Mouse (Mus musculus): Measurements from ENCODE around the gene Mpi.

Gene Mpi

DNA sequence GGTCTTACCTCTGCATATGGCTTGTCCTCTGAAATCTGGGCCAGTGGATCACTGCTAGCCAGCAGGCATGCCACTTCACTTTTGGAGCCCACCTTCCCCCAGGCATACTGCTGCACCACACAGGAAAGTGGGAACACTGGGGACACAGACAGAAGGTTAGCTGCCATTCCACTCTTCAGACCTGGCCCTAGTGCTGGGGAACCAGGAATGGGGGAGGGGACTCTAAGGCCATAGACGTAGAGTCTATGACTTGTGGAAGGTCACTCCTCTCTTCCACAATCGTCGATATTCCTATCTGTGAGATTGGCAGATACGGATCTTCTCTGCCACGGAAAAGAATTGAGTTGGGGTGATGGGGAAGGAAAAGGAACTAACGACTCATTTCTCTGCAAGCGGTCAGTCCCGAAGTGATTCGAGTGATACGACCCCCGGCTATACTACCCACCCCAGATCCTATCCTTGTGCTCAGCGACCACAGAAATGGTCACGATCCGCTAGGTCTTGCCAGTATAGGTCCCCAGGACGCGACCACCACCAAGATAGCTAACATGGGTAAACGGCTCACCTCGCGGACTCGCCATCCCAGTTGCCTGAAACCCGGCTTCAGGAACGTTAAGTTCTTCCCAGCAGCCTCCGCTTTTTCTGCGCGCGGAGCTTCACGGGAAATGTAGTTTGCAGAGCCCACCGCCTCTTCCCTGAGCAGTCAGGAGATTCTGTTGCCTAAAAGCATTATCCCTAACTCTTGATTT lies at the start of gene Mpi:
Mpi (minus strand) TSS at position 625 of the 749 bp plus-strand sequence.
- DNase-seq (ENCODE audit: low read depth, low spot score), result peak; percentile 71

DNA sequence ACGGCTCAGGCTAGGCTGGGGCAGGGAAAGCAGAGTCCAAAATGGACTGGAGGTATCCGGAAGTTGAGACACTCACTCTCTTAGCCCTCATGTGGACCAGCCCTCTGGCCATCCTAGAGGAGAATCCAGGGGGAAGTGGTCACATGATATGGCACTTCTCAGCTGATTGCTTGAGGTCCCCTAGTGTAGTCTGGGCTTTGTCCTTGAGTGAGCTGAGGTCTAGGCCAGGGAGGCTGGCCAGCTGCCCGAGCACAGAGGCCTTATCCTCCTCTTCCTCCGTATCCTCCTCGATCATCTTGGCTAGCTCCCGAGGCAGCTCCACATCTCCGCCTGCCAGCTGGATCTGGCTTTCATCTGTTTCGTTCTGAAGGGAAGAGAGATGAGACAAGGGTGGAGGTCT lies 49.5 kb upstream of the Mpi start:
- DNase-seq (ENCODE audit: low read depth, low spot score), result no peak

DNA sequence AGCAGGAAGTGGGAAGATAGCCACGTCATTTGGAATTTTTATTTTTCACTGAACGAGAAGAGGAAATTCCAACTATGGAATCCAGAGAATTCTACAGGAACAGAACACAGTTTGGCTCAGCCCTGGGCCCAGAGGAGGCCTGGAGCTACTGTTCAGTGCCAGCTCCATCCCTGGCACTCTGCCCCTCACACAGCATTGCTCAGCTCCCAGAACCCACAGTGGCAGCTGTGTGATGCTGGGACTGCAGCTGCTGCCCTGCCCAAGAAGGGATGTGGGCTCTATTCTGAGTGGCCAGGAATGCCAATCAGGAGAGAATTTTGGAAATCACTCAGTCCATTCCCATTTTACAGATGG lies 48.8 kb upstream of the Mpi start:
- no peak for DNase-seq (ENCODE audit: low read depth, low spot score)

DNA sequence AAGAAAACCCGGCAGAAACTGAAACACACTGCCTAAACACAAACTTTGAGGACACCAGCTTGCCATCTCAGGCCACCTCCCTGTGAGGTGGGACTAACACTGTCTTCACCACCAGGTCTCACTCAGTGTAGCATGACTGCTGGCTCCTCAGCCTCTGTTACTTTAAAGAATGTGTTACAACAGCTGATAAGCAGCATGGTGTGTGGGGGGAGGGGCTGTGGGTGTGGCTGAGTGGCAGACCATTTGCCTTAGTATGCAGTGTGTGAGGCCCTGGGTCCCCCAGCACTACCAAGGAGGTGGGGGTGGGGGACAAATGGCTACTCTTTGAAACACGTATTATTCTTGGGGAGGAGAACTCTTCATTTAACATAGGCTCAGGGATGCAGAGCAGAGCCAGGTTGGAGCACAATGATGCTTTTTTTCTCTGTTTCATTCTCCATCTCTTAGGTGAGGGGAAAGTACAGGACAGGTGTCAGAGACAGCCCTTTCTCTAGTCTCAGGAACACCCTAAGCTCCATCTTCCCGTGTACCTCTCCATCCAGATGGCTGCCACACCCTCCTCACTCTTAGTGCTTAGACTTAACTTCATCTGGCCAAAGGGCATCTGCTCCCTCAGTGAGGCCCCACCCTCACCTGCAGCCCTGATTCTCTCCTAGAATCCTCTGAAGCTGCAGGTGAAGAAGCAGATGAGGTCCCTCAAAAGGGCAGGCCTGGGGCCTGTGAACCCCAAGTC lies 48.2 kb upstream of the Mpi start:
- peak; percentile 43 for DNase-seq (ENCODE audit: low read depth, low spot score)

GRCm38 (mm10) chr9:57598851-57599563 lies 46.4 kb upstream of the Mpi start:
- DNase-seq (ENCODE audit: low read depth, low spot score), result no peak

GRCm38 (mm10) chr9:57597929-57598382 lies 45.4 kb upstream of the Mpi start:
- peak; percentile 50 for DNase-seq (ENCODE audit: low read depth, low spot score)

GRCm38 (mm10) chr9:57597265-57597664 lies 44.7 kb upstream of the Mpi start:
- no peak for DNase-seq (ENCODE audit: low read depth, low spot score)

GRCm38 (mm10) chr9:57594174-57594509 lies 41.6 kb upstream of the Mpi start:
- DNase-seq (ENCODE audit: low read depth, low spot score), result no peak

DNA sequence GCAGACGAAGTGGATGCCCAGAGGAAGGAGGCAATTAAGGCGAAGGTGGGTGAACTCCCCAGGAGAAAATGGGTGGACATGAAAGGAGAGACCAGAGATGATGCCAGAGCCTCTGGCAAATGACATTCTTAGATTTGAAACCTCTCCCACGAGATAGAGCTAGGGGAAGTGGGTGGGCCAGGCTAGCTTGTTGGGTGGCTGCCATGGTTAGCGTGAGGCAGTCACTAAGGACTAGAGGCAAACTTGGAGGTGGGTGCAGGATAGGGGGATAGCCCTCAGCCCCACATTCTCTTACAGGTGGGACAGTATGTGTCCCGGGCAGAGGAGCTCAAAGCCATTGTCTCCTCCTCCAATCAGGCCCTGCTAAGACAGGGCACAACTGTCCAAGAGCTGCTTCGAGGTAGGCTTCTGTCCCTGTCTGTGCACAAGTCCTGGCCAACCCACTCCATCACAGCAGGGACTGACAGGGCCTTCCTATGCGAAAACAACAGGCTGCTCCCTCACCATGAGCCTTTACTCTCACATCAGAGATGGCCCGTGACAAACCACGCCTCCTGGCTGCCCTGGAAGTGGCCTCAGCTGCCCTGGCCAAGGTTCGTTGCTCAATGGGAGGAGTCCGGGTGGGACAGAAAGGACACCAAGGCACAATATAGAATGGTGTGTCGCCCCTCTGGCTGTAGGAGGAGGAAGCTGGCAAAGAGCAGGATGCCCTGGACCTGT lies 41.1 kb upstream of the Mpi start:
- DNase-seq (ENCODE audit: low read depth, low spot score), result no peak

GRCm38 (mm10) chr9:57590726-57591125 lies 38.2 kb upstream of the Mpi start:
- DNase-seq (ENCODE audit: low read depth, low spot score), result no peak

DNA sequence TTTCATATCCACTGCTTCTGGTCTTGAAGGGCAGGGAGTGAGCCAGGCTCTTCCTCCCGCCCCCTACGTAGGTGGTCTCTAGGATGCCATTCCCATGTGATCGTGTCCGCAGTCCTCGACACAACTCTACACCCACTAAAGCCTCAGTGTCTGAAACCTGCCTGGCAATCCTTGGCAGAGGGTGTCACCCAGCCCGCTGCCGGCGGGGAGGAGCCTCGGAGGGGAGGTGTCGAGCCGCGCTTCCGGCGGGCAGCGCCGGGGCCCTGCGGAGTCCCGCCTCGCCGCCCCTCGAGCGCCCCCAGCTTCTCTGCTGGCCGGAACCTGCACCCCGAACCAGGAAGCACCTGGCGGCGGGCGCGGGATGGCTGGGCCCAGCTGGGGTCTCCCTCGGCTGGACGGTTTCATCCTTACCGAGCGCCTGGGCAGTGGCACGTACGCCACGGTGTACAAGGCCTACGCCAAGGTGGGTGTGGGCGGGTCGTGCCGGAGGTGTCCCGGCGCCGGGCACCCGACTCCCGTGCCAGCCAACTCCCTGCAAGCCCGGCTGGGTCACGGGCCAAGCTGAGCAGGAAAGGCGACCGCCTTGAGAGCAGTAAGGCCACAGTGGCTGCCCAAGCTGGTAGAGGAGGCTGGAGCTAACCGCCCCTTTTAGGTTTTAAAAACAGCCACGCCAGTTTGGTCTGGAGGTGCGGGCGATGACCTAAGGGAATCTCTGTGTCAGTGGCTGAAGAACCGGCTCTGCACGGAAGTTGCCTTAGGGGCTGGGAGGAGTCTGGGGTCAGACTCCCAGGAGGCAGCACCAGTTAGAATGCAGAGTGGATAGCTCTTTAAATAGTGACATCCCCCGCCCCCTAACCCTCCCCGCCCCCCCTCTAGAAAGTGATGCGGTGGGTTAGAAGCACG lies 36.9 kb upstream of the Mpi start, which contains the start of gene Ulk3:
Ulk3 (plus strand) TSS at position 229 of the 903 bp plus-strand sequence.
- peak; percentile 74 for DNase-seq (ENCODE audit: low read depth, low spot score)

DNA sequence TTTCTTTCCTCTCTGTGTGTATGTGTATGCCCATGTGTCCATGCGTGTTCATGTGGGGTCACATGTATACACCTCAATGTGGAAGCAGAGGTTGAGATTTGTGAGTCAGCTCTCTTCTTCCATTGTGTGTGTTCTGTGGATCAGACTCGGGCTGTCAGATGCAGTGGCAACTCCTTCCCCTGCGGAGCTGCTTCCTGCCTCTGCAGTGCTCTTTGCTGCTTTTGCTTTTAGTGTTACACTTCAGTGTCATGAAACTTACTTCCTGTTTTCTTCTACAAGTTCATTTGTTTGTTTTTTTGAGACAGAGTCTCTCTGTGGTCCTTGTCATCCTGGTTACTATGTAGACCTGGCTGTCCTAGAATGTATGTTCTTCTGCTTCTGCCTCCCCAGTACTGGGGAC lies 32.4 kb upstream of the Mpi start:
- DNase-seq (ENCODE audit: low read depth, low spot score), result no peak

DNA sequence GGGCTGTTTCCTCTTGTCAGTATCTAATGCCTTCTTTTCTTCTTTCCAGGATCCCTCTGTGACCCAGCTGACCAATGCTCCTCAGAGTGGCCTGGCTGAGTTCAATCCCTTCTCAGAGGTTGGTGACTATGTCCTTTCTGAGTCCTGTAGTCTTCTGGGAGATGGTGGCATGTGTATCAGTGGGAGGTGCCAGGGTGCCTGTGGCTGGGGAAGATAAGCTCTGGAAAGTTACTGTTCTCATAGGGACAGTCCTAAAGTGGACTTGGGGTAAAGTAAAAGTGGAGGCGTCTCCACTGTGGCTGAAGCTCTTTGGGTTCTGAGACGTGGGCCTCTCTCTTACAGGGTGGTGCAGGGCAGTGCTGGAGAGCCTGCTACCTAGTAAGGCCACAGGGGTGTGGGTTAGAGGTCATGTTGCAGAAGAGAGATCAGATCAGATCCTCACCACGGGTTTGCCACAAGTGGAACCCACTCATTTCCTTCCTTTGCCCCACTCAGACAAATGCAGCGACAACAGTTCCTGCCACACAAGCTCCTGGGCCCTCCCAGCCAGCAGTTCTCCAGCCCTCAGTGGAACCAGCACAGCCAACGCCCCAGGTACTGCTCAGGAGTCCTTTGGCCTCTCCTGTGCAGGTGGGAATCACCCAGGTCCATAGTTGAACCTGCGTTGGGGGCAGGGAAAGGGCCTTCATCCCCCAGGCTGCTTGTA lies 24.7 kb upstream of the Mpi start:
- no peak for DNase-seq (ENCODE audit: low read depth, low spot score)

DNA sequence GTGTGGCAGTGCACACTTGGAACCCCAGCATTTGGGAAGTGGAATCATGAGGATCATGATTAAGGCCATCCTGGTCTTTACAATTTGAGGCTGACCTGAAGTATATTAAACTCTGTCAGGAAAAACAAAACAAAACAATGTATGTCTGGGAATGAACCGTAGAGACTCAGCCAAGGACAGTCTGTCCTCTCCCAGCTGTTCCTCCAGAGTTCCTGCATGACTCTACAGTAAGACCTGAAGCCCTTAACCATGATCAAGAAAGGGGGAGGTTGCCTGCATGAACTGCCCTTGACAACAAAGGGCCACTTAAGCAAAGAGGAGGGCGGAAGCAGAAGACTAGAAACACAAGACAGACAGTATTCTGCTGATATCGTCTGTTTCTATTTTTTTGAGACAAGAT lies 23.0 kb upstream of the Mpi start:
- DNase-seq (ENCODE audit: low read depth, low spot score), result no peak

DNA sequence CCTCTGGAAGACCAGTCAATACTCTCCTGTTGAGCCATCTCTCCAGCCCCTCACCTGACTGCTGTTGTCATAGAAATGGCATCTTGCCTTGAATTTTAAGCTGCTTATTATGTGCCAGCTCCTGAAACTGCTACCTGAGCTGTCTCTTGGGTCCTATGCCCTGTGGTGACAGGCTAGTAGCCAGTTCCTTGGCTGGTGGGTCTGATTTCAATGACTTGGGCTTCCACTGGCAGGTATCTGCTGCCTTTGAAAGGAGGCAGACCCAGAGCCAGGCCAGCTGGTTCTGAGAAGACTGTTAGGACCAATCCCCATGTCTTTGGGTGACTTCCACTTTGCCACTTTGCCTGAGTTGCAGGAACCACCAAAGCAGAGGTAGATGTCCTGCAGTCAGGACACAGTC lies 21.8 kb upstream of the Mpi start:
- DNase-seq (ENCODE audit: low read depth, low spot score), result no peak

- DNase-seq (ENCODE audit: low read depth, low spot score), result no peak
Observed at GRCm38 (mm10) chr9:57568500-57568899, 15.9 kb upstream of the Mpi start.

DNA sequence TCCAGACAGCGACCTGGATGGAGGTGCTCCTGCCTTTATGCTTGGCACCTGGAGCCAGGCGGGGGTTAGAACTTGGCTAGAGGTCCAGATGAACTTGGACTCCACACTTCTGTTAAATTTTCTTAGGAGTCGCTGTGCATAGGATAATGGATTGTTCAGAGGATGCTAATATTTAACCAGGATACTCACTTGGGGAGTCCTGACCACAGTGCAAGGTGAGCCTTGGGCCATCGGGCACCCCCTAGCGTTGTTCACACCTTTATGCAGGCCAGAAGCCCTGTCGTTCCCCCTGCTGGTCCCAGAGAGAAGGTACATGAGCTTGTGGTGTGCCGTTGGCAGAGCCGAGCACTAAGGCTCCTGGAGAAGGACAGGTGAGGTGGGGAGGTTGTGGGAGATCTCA lies 14.3 kb upstream of the Mpi start:
- no peak for DNase-seq (ENCODE audit: low read depth, low spot score)

DNA sequence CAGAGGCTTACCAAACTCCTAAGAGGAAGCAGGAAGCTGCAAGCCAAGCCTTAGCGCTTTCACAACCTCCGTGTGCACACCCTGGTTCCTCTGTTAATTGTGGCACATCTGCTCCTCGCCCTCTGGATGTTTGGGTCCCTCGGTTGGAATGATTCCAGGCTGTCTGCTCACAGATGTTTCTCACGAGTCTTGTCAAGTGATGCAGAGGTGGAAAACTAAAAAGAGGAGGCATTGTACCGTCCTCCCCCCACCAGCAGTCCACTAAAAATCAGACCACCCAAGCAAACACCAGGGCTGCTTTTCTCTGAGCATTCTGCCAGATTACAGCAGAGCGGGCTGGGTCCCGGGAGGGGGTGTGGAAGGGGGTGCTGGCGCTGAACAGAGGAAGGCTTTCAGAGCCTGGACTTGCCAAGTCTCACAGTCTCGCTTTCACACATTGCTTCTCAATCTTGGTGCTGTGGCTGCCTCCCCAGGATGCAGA lies 13.2 kb upstream of the Mpi start:
- peak; percentile 43 for DNase-seq (ENCODE audit: low read depth, low spot score)

DNA sequence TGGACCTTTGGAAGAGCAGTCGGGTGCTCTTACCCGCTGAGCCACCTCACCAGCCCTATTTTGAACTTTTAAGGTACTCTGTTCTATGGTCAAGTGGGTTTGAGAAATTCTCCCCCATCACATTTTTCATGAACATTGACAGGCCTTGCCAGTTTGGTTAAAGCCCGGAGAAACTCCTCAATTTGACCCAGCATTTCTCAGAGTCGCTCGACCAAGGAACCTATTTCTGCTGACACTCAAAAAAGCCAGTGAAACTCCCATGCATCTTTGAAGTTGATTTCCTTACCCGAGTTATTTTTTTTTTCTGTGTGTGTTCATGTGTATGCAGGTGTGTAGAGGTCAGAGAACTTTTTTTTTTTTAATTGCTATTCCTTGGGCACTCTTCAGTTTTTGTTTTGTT lies 12.0 kb upstream of the Mpi start:
- DNase-seq (ENCODE audit: low read depth, low spot score), result no peak

DNA sequence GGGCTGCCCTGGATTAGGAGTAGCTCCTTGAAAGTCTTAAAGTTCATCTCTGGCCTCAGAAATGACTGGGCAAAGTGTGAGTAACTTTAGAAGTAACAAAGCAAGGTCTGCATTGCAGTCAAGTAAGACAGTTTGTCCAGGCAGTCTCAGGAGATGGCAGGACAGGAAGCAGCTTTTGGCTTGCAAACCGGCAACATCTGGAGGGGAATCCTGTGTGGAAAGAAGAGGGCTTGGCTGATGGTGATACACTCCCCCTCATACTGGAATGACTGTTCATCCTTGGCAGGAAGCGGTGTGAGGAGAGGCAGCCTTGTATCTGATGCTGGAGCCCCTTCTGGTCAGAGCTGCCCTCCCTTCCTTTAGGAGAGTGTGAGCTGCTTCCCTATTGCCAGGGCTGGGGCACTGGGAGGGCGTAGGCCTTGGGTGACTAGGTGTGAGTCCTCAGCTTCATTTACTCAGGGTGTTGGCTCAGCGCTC lies 10.4 kb upstream of the Mpi start:
- no peak for DNase-seq (ENCODE audit: low read depth, low spot score)

Measured in mesoderm, embryonic 11.5 days (tissue).